Comparison of ENCODE assay signal across 7 mouse cellular contexts in genomic region chr10:37231936-37232556, GRCm38 (mm10).
DNase-seq lines count a peak whose midpoint lies in the region; ATAC-seq and TF ChIP-seq lines count a peak whose summit lies in the region.

No protein-coding gene starts in this region.

- 20% methylated on average over 7 of the region's 12 CpGs for WGBS in forebrain, embryonic 16.5 days
- 5% methylated on average over 10 of the region's 12 CpGs for WGBS in lung, adult 2 months
- WGBS in neural tube, embryonic 13.5 days, result 25% methylated on average over 7 of the region's 12 CpGs

- no peak overlapping the region for H3K27ac ChIP-seq in forebrain, embryonic 16.5 days (ENCODE audit: low read length)
- H3K27ac ChIP-seq in neural tube, embryonic 13.5 days (replicated peaks), result peak overlapping the region; percentile 46; the same call in 1 of the 2 replicates

- H3K4me1 ChIP-seq in E14TG2a.4 (replicated peaks; ENCODE audit: low read depth, low read length), result peaks cover 58% of the 10 kb centered on the region
- H3K4me1 ChIP-seq in forebrain, embryonic 16.5 days (replicated peaks; ENCODE audit: control insufficient read depth, insufficient read depth, low read length), result peaks cover 6% of the 10 kb centered on the region
- H3K4me1 ChIP-seq in lung, adult 2 months (ENCODE audit: control insufficient read depth, insufficient read depth, low read length), result peaks cover 3% of the 10 kb centered on the region; the same call in 1 of the 2 replicates
- H3K4me1 ChIP-seq in neural tube, embryonic 13.5 days (replicated peaks), result peaks cover 10% of the 10 kb centered on the region

- no peaks in the 10 kb centered on the region for H3K27me3 ChIP-seq in E14TG2a.4 (ENCODE audit: insufficient read depth, low read length)
- no peaks in the 10 kb centered on the region for H3K27me3 ChIP-seq in forebrain, embryonic 16.5 days (replicated peaks; ENCODE audit: control insufficient read depth, insufficient read depth, low read length)
- no peaks in the 10 kb centered on the region for H3K27me3 ChIP-seq in neural tube, embryonic 13.5 days

- ATAC-seq in activated CD4-positive, CD25-positive, alpha-beta regulatory T cell, adult 4 months, result peak; percentile 77
- ATAC-seq in forebrain, embryonic 16.5 days, result peak; percentile 83
- peak; percentile 74 for ATAC-seq in inflammation-experienced regulatory T-cells, adult 6 months
- peak; percentile 82 for ATAC-seq in neural tube, embryonic 13.5 days (ENCODE audit: low read depth)

- TF ChIP-seq POLR2A in lung, adult 2 months (IDR thresholded peaks at IDR 0.05; ENCODE audit: borderline replicate concordance, extremely low read depth, low read depth, low read length), result no peak

- TF ChIP-seq CTCF in E14TG2a.4 (conservative IDR thresholded peaks at IDR 0.05; ENCODE audit: low read length), result no peak
- no peak for TF ChIP-seq CTCF in lung, adult 2 months (IDR thresholded peaks at IDR 0.05; ENCODE audit: insufficient read depth, low read length)

- peak overlapping the region; percentile 9 for H3K4me2 ChIP-seq in forebrain, embryonic 16.5 days (ENCODE audit: low read length)
- peak overlapping the region; percentile 45 for H3K4me2 ChIP-seq in neural tube, embryonic 13.5 days

- H3K4me3 ChIP-seq in E14TG2a.4 (replicated peaks; ENCODE audit: low read length), result 0 out of 2 replicates have a peak overlapping the region, but pooled peaks have one; percentile 37
- H3K4me3 ChIP-seq in forebrain, embryonic 16.5 days (replicated peaks; ENCODE audit: low read length), result no peak overlapping the region
- peak overlapping the region; percentile 6 for H3K4me3 ChIP-seq in lung, adult 2 months (replicated peaks; ENCODE audit: extremely low read depth, low read depth, low read length)
- no peak overlapping the region for H3K4me3 ChIP-seq in neural tube, embryonic 13.5 days

- H3K9me3 ChIP-seq in E14TG2a.4 (ENCODE audit: low read length), result no peaks in the 10 kb centered on the region
- H3K9me3 ChIP-seq in forebrain, embryonic 16.5 days (ENCODE audit: control insufficient read depth, low read length), result no peaks in the 10 kb centered on the region
- H3K9me3 ChIP-seq in neural tube, embryonic 13.5 days, result no peaks in the 10 kb centered on the region

- peak; percentile 26 for DNase-seq in lung, adult 2 months
- DNase-seq in thymus, postnatal 4 days, result peak; percentile 78

- no peak overlapping the region; the same call in 1 of the 2 replicates for H3K9ac ChIP-seq in forebrain, embryonic 16.5 days (replicated peaks; ENCODE audit: low read depth, low read length)
- H3K9ac ChIP-seq in neural tube, embryonic 13.5 days, result no peak overlapping the region

- no peaks in the 10 kb centered on the region for H3K36me3 ChIP-seq in E14TG2a.4 (ENCODE audit: insufficient read depth, low read length)
- H3K36me3 ChIP-seq in forebrain, embryonic 16.5 days (ENCODE audit: control insufficient read depth, insufficient read depth), result no peaks in the 10 kb centered on the region
- H3K36me3 ChIP-seq in neural tube, embryonic 13.5 days, result no peaks in the 10 kb centered on the region

Comparison
In these comparisons a context has a peak if more than half of its experiments do, and no peak if none do; other contexts are left out.
1. H3K4me3 ChIP-seq: peak in E14TG2a.4 (single experiment) and lung, adult 2 months (single experiment); none in forebrain, embryonic 16.5 days (single experiment) and neural tube, embryonic 13.5 days (single experiment).
2. Peak in every context shown above with its lines, with median percentiles within 50 percentile points of each other: ATAC-seq.